Mouse (Mus musculus) embryo, embryonic 11 days (tissue): ENCODE data around the gene March6.
A peak's percentile ranks its signal among the peaks of the same experiment; 100 is the strongest.

Experiments used
- DNase-seq: peaks from one replicate; pipeline ENCODE4 v3.0.0-alpha.2; 2015

The March6 gene

DNA sequence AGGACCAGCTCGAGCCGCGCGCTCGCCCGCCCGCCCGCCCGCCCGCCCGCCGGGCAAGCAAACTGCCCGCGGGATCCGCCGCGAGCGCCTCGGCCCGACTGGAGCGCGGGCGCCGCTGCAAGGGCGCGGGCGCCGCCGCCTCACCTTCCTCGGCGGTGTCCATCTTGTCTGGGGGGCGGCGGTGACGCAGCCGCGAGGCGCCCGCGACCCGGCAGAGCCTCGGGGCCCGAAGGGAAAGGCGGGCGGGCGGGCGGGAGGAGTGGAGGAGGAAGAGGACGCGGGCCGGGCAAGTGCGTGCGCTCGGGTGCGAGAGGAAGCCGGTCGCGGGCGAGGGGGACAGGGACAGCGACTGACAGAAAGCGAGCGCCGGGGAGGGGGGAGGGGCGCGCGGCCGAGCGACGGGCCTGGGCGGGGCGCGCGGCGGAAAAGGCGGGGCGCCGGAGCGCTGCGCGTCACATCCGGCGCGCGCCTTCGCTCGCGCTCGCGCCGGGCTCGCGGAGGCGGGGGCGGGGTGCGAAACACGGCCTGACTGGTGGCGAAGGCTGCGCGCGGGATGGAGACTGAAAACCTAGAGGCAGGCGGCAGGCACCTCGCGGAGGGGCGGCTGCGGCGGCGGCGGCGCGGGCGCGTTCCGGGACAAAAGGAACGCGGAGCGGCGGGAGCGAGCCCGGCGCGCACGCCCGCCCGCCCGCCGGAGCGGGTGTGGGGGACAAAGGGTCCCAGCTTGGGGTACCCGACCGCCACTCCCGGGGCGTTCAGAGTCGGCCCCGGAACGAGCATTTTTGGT lies at the start of gene March6:
March6 (minus strand) TSS at position 395 of the 787 bp plus-strand sequence.
- DNase-seq: peak; percentile 96

DNA sequence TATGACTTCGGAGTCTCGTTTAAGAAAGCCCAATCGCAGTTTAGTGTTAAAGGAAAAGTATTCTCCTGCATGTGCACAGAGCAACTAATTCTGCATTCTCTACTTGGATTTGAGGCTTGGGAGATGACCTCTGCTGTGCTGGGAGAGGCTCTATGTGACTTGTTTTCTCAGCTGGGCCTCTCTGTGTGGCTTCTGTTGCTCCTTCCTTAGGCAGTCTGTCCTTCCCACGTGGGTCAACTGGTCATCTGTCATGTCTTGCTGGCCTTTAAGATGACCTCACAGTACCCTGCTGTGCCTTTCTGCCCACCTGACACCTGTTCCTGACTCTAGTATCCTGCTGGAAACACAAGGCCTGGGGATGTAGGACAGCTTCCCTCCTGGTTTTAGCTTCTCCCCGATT lies 45.2 kb upstream of the March6 start:
- no peak for DNase-seq

DNA sequence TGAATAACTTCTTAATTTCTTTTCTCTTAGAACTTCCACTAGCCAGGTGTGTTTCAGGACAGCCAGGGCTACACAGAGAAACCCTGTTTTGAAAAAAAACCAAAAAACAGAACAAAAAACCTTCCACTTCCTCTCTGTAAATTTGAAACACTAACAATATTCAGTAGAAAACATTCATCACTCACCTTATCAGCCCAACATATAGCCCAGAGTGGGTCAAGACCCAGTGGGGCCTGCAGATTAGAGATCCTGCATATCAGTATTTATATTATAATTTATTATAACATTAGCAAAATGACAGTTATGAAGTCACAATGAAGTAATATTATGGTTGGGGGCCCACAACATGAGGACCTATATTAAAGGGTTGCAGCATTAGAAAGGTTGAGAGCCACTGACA lies 42.8 kb upstream of the March6 start:
- no peak for DNase-seq

DNA sequence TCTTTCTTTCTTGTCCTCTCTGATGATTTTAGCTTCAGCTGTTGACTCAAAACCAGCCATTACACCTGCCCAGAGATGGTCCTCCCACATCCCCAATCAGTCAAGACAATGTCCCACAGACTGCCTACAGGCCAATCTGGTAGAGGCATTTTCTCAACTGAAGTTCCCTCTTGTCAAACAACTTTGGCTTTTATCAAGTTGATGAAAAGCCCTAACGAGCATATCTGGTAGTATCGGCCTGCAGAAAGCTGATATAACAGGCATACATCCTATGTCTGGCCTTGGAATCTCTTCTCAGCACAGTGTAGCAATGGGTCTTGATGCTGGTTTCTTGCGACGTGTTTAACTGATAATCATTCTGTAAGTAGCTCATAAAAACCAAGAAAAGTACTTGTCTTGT lies 42.4 kb upstream of the March6 start:
- DNase-seq: no peak

DNA sequence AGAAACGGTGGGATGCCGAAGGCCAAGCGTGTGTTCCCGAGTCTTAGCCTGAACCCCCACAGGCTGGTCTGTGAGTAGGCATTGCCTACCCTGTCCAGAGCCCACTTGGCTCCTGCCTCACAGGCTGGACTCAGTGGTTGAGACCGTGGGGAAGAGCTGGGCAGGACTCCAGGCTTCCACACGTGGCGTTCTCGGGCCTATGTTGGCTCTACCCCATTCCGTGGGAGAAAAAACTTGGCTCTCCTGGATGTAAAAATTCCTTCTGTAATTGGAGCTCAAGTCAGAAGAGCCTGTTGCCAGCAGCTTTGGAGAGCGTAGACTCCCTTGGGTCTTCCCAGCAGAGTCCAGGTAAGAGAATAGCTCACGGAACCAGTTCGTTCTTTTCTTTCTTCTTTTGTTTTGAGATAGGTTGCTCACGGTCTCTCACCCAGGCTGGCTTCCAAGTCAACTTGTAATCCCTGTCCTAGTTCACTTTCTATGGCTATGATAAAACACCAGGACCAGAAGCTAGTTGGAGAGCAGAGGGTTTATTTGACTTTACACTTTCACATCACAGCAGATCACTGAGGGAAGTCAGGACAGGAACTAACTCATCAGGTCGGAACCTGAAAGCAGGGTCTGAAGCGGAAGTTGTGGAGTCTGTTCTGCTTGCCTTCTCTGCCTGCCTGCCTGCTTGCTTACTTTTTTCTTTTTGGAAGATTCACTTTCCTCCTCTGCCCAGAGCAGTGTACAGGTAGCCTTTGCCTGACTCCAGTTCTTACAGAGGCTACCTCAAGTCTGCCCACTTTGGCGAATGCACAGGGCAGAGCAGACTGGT lies 41.3 kb upstream of the March6 start:
- no peak for DNase-seq

DNA sequence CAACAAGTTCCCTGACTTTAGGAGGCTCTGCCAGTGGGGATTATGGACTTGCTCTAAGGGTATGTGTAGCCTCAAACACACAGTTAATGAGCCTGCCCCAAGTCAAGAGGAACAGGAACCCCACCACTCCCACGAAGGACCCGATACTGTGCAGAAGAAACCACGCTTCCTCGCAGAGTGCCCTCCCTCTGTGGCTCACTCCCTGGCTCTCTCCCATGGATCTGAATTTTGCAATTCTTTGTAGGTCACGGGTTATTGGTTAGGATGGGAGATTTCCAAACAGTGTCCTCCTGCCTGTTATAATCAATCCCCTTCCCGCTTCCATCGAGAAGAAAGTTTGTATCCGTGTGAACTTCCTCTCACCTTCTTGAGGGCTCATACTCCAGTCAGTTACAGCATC lies 40.1 kb upstream of the March6 start:
- no peak for DNase-seq

DNA sequence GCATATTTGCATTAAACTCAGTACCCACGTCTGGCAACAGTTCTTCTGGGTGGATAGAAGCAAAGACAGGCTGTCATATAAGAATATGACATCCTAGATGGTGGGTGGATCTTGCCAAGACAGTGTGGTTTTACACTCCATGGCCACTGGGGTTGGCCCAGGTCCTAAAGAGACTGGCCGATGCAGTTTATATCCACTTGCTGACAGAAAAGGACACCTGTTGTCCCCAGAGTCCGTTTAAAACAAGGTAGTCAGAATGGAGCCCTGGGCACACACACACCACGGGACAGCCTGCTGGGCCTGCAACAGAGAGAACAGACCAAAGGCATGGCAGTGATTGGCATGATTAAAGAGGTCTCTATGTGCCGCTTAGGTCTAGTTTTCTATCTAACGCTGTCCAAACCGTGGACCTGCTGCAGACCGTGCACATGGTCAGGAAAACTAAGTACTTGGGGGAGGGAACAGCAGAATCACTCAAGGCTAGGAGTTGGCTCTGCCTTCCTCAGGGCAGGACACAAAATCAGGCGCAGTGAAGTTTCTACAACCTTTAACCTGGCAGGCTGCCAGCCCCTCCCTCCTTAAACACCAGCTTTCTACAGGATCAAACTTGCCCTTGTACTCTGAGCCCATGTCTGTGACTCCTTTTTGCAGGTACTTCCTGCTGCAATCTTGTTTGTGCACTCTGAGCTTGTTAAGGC lies 38.6 kb upstream of the March6 start:
- DNase-seq: no peak

DNA sequence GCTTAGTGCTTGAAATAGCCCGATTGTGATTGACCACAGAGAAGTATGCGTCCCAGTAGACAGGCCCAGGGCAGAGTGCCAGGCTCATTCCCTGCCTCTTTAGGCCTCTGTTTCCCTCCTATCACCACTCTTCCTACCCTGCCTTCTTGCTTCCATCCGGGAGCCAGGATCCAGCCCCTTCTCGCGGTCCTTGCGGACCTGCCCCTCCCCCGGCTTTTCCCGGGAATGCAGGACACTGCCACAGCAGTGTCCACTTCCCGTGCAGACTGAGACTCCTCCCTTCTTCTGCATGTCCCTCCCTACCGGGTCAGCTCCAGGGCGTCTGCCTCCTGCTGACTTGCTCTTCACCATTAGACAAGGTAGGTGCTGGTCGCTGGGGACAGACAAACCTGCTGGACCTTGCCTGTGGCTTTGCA lies 37.7 kb upstream of the March6 start:
- peak; percentile 58 for DNase-seq

DNA sequence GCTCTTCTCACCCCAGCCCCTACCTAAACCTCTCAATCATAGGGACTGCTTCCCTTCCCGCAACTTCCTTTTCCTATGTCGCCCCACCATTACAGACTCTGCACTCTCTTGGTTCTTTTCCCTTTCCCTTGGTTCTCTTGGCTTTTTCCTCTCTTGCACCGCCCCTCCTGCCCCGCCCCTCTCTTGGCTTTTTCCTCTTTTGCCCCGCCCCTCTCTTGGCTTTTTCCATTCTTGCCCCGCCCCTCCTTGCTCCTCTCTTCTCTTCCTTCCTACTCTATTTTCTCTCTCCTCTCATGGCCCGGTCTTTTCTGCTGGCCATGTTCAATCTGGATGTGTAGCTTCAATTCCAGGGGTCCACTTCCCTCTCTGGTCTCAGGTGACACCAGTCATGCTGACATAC lies 36.6 kb upstream of the March6 start:
- DNase-seq: no peak

DNA sequence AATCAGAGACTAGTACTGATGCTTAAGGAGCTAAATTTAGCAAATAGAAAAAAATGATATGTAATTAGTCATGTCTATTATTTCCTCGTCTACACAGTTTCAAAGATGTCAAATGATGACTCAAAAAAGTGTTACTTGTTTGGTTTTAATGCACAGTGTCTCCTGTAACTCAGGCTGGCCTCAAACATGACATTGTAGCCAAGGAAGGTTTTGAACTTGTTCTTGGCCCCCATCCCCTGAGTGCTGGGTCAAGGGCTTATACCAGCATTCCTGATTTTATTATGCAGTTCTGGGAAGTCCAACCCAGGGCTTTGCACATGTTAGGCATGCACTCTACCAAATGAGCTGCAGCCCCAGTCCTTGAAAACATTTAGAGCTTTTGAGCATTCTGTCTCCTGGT lies 34.9 kb upstream of the March6 start:
- no peak for DNase-seq

DNA sequence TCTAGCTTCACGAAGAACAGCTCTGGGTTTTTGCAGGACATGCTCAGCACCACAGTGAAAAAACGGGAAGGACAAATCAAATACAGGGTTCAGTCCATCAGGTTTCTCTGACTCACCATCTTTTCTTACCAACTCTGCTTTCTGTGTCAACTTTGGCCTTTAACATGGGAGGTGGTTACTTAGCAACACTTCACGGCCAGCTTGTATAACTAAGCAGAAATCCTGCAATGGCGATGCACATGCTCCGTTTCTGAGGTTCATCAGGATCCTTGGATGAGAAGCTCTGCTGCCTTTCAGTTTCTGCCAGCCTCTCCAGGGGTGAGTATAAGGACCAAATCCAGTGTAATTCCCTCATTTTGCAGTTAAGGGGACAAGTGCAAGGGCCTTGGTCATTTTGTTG lies 34.3 kb upstream of the March6 start, which contains the start of gene Cmbl:
Cmbl (plus strand) TSS at position 206 of the 400 bp plus-strand sequence.
- DNase-seq: no peak

DNA sequence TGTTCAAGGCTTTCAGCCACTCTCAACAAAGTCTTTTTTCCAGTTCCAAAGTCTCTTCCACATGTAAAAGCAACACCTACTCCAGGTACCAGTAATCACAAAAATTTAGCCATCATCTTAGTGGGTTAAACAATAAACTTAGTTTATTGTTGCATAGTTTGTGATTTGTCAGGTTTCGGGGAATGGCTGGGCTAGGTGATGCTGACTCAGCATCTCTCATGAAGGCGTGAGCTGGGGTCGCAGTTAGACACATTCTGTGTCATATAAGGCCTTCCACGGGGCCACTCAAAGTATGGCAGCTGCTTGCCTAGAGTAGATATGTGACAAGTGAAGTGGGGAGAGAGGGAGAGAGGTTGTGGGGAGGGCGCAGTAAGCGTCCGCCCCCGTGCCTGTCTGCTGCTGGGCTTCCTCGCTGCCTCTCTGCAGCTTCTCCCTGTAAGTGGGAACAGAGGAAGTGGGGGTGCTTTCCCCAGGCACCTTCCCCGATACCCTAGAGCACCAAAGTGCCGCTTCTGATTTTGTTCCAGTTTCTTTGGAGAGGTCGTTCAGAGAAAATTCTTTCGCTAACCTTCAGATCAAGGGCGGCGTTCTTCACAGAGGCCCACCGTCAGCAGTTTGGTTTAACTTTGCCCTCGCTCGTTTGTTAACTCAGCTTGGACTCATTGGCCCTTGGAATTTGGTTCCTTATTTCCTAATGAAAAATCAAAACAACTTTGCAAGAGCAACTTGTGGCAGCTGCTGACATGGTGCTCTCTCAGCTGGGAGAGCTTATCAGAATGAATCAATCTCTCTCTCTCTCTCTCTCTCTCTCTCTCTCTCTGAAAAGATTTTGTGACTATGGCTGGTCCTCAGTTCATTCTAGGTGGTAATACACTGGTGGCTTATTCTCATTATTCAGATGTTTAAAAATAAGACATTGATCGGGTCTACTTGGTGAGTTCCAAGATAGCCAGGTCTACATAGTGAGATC lies 33.0 kb upstream of the March6 start:
- peak; percentile 47 for DNase-seq

DNA sequence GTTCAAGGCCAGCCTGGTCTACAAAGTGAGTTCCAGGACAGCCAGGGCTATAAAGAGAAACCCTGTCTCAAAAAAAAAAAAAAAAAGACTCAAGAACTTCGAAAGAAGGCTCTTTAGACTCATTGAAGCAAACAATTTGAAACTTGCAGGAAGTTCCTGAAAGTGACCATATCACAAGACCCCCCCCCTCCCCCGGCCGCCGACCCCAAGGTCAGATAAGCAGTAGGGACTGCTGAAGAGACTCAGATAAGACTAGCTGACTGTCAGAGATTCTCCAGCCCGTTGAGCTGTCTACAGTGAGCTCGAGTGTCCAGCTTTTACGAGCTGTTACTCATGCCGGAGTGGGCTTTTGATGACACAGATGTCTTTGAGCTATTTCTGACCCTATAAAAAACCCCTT lies 32.0 kb upstream of the March6 start:
- no peak for DNase-seq

DNA sequence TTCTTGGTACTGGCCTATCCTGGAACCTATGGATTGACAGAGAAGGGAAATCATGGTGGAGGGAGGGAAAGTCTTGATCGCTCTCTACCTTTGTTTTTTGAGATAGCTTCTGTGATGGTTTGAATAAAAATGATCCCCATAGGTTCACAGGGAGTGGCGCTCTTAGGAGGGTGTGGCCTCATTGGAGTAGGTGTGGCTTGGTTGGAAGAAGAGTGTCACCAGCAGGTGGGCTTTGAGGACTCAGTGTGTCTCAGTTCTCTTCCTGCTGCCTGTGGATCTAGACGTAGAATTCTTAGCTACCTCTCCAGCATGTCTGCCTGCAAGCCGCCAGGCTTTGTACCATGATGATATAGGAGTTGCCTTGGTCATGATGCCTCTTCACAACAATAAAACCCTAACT lies 31.1 kb upstream of the March6 start:
- no peak for DNase-seq

DNA sequence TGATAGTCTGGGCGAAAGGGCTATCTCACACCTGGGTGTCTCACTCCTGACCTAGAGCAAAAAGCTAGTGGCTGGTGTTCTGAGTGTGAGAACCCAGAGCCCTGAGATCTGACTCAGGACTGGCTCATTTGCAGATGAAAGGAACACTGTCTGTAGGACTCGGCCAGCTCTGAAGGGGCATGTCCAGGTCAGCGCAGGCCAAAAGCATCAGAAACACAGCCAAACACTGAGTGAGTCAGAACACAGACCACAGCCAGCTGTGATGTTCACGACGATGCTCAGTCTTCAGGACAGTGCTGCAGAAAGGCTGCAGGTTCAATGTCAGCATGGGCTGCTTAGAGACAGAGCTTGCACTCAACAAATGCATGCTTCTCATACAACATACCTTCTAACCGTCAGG lies 30.5 kb upstream of the March6 start:
- no peak for DNase-seq

DNA sequence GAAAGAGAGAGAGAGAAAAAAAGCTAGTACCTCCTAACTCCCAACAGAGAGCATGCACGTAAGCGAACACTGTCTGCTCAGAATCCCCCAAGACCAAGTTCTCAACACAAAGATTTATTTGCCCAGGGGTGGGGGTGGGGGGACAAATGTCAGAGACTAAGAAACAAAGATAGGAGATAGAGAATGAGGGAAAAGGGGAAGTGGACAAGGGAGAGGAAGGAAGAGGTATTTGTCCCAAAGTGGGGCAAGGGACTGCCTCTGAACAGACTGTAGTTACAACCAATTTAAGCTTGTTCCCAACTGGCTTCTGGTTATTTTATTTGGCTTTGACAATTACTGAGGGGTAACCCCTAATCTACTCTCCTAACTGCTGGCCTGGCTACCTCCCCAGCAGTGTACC lies 24.0 kb upstream of the March6 start:
- no peak for DNase-seq

DNA sequence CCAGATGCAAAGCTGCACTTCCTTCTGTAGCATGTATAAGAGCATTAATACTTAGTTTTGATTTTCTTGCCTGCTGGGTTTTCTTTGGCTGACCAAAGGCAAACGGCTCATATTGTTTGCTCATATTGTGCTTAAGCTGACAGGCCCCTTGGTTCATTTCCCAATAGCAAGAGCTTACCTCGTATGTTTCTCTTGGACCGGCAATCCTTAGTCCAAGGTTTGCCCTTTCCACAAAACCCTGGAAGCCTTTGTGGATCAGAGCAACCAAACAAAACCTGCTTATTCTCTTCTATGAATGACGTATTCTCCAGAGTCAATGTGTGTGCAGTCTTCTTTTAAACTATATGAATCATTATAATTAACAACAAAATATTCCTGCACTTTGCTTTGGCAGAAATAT lies 19.5 kb upstream of the March6 start:
- DNase-seq: no peak

DNA sequence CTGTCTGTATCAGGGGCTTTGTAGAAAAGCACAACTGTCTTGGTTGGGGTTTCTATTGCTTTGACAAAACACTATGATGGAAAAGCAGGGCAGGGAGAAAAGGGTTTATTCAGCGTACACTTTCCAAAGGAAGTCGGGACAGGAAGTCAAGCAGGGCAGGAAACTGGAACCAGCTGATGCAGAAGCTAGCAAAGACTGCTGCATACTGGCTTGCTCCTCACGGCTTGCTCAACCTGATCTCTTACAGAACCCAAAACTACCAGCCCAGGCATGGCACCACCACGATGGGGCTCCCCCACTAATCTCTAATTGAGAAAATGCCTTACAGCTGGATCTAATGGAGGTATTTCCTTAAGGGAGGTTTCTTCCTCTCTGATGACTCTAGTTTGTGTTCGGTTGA lies 16.6 kb upstream of the March6 start:
- no peak for DNase-seq

DNA sequence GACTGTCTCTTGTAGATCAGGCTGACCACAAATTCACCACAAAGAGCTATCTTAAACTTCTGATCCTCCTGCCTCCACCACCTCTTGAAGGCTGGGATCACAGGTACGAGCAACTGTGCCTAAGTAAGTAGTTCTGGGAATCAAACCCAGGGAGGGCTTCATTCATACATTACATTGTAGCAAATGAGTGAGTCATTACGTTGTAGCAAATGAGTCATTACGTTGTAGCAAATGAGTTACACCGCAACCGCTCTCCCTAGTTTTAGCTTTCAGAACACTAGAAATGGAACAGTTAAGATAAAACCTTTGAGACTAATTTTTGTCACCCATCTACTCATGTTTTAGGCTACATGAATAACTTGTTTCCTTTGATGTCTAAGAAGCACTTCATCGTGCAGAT lies 15.4 kb upstream of the March6 start:
- DNase-seq: no peak

DNA sequence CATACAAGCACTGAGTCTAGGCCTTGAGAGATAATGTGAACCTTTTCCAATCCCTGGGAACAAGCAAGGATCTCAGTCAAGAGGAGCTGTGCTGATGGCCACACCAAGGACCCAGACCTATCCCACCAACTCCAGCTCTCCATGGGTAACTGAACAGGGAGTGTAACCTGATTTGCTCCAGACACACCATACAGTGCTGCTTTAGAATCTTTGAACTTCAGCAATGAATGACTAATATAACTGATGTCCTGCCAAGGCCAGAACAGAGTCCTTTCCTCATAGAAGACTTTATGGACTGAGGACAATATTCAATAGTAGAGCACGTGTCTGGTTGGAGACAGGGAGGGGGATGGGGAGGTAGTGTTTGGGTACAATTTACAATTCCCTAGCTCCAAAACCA lies 14.2 kb upstream of the March6 start:
- no peak for DNase-seq

DNA sequence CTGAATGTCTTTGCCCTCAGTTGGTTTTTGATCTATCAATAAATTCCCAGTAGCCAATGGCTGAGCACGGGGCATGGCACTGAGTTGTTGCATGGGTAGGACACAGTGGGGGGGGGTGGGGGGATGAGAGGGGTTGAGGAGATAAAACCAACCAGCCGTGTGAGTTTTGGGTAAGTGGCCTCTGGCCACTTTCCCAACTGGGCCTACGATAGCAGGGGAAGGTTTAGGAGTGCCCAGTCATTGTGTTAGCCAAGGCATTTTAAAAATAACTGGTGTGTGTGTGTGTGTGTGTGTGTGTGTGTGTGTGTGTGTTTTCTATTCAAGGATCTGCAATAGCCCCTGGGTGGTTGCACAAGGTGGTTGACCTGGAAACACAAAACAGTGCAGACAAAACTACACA lies 12.4 kb upstream of the March6 start:
- DNase-seq: no peak
